Mouse (Mus musculus) spleen, adult 2 months (tissue): ENCODE data around the gene Stim1. TPM values are rescaled to one million over a fixed set of nuclear protein-coding genes. Genes with fewer than 3 reads are reported as not detected.
"Not testable (repeated sequence)": the region's sequence is repeated elsewhere in the genome, so short reads cannot be mapped to it uniquely, and the experiment has no call there.

Experiments used
- DNase-seq, 2 experiments: peaks; one replicate each; pipeline versions ENCODE4 v3.0.0 to v3.0.0-alpha.2; 2012 to 2021; ENCODE audit warnings: low spot score in 2 of 2, low read depth in 1 of 2
- H3K27ac ChIP-seq: fragments of 200-500 bp; 2 replicates; pipeline ENCODE4 v1.5.1; 2012; ENCODE audit warnings: low read length, inconsistent platforms; ENCODE audit not compliant: insufficient read depth
- H3K27me3 ChIP-seq: fragments of 200-500 bp; 2 replicates; pipeline ENCODE4 v1.6.1; 2012; ENCODE audit warnings: mild to moderate bottlenecking, moderate library complexity, low read length, inconsistent platforms; ENCODE audit not compliant: control insufficient read depth, insufficient read depth
- H3K36me3 ChIP-seq: fragments of 200-500 bp; 2 replicates; pipeline ENCODE4 v1.6.1; 2012; ENCODE audit warnings: mild to moderate bottlenecking, low read length, inconsistent platforms; ENCODE audit not compliant: control insufficient read depth, insufficient read depth
- H3K4me1 ChIP-seq: fragments of 200-500 bp; 2 replicates; pipeline ENCODE4 v1.6.1; 2011; ENCODE audit warnings: inconsistent platforms; ENCODE audit not compliant: control insufficient read depth, insufficient read depth, insufficient read length
- H3K4me3 ChIP-seq: fragments of 200-500 bp; 2 replicates; pipeline ENCODE4 v1.5.1; 2011; ENCODE audit warnings: mild to moderate bottlenecking, inconsistent platforms; ENCODE audit not compliant: insufficient read depth, insufficient read length; ENCODE audit errors: extremely low read depth
- CTCF ChIP-seq: fragments of 200-500 bp; IDR thresholded peaks from 2 replicates; pipeline ENCODE4 v1.5.1; 2011; ENCODE audit warnings: mild to moderate bottlenecking, inconsistent platforms; ENCODE audit not compliant: insufficient read depth, insufficient read length, insufficient replicate concordance; ENCODE audit errors: extremely low read depth
- POLR2A ChIP-seq: fragments of 200-500 bp; IDR thresholded peaks from 2 replicates; pipeline ENCODE4 v1.6.1; 2011; ENCODE audit warnings: low read depth, low read length, inconsistent platforms
- WGBS: fragments of 180-500 bp; shearing (Covaris S2); methylation state at CpG from one replicate; pipeline ENCODE4 v1.1.7; 2018; 5-methylcytosine and 5-hydroxymethylcytosine counted together
- polyA plus RNA-seq: library from polyadenylated mRNA; depleted of rRNA; stranded (reverse); fragments of >200 nt; gene quantifications from 2 replicates; pipeline ENCODE4 v1.2.3, GENCODE M21; 2012

The Stim1 gene
- polyA plus RNA-seq, 1 experiment: 49.3 TPM

- H3K27ac ChIP-seq: no peak overlapping the region
- no peaks in the 10 kb centered on the region for H3K36me3 ChIP-seq
- H3K27me3 ChIP-seq: no peaks in the 10 kb centered on the region
- H3K4me3 ChIP-seq: no peak overlapping the region
- no peaks in the 10 kb centered on the region for H3K4me1 ChIP-seq
- DNase-seq: no peak
- TF ChIP-seq CTCF (no peak), POLR2A (no peak)
- 94% methylated on average over 11 of the region's 11 CpGs for WGBS
These were observed 209.8 kb downstream of the Stim1 start for GRCm38 (mm10) chr7:102477377-102477776.

- TF ChIP-seq CTCF (no peak), POLR2A (no peak)
- no peaks in the 10 kb centered on the region for H3K4me1 ChIP-seq
- 84% methylated on average over 4 of the region's 4 CpGs for WGBS
These were observed 210.8 kb downstream of the Stim1 start for GRCm38 (mm10) chr7:102478425-102478824.

GRCm38 (mm10) chr7:102478926-102479325 is 211.3 kb downstream of the Stim1 start:
- no peaks in the 10 kb centered on the region for H3K27me3 ChIP-seq

More at GRCm38 (mm10) chr7:102478425-102478824, 210.8 kb downstream of the Stim1 start:
- H3K27ac ChIP-seq: no peak overlapping the region
- H3K27me3 ChIP-seq: no peaks in the 10 kb centered on the region
- no peaks in the 10 kb centered on the region for H3K36me3 ChIP-seq
- no peak overlapping the region for H3K4me3 ChIP-seq
- no peak for DNase-seq

GRCm38 (mm10) chr7:102479368-102480078 is 211.9 kb downstream of the Stim1 start:
- Histone ChIP-seq H3K27ac (no peak overlapping the region), H3K36me3 (no peaks in the 10 kb centered on the region), H3K4me1 (no peaks in the 10 kb centered on the region), H3K27me3 (no peaks in the 10 kb centered on the region), H3K4me3 (no peak overlapping the region)
- DNase-seq: no peak
- 83% methylated on average over 5 of the region's 5 CpGs for WGBS
- TF ChIP-seq CTCF: no peak
- TF ChIP-seq POLR2A: no peak

More at GRCm38 (mm10) chr7:102478926-102479325, 211.3 kb downstream of the Stim1 start:
- WGBS: 72% methylated on average over 3 of the region's 3 CpGs
- Histone ChIP-seq H3K27ac (no peak overlapping the region), H3K4me1 (no peaks in the 10 kb centered on the region), H3K36me3 (no peaks in the 10 kb centered on the region), H3K4me3 (no peak overlapping the region)
- no peak for TF ChIP-seq CTCF
- TF ChIP-seq POLR2A: no peak
- no peak for DNase-seq

GRCm38 (mm10) chr7:102480821-102481220 is 213.2 kb downstream of the Stim1 start:
- H3K36me3 ChIP-seq: no peaks in the 10 kb centered on the region
- no peak for TF ChIP-seq CTCF
- TF ChIP-seq POLR2A: no peak
- WGBS: 82% methylated on average over 4 of the region's 4 CpGs
- no peaks in the 10 kb centered on the region for H3K4me1 ChIP-seq
- H3K4me3 ChIP-seq: no peak overlapping the region
- no peak overlapping the region for H3K27ac ChIP-seq
- no peak for DNase-seq
- H3K27me3 ChIP-seq: no peaks in the 10 kb centered on the region

- Histone ChIP-seq H3K4me3 (no peak within 1 kb of the TSS), H3K4me1 (no peaks in the 10 kb centered on the region), H3K27ac (no peak within 1 kb of the TSS), H3K36me3 (no peaks in the 10 kb centered on the region), H3K27me3 (no peaks in the 10 kb centered on the region)
- WGBS: 94% methylated on average over 4 of the region's 4 CpGs
- TF ChIP-seq CTCF (no peak), POLR2A (no peak)
- no peak for DNase-seq
These were observed 214.0 kb downstream of the Stim1 start, which contains the start of gene Olfr543 for GRCm38 (mm10) chr7:102481579-102481978. Olfr543 (minus strand) TSS chr7:102481679.

GRCm38 (mm10) chr7:102483665-102484064 is 216.1 kb downstream of the Stim1 start:
- Histone ChIP-seq H3K27ac (no peak overlapping the region), H3K27me3 (no peaks in the 10 kb centered on the region), H3K4me3 (no peak overlapping the region), H3K36me3 (no peaks in the 10 kb centered on the region), H3K4me1 (no peaks in the 10 kb centered on the region)
- DNase-seq: no peak
- 83% methylated on average over 2 of the region's 2 CpGs for WGBS
- TF ChIP-seq POLR2A (no peak), CTCF (no peak)

GRCm38 (mm10) chr7:102484766-102485165 is 217.2 kb downstream of the Stim1 start:
- not testable (repeated sequence) for DNase-seq, H3K27me3 ChIP-seq, H3K36me3 ChIP-seq, H3K27ac ChIP-seq, H3K4me3 ChIP-seq, H3K4me1 ChIP-seq
- WGBS: 67% methylated on average over 8 of the region's 8 CpGs
